Mouse (Mus musculus): ENCODE data around the gene Dapk2.
"Not testable (repeated sequence)": the region's sequence is repeated elsewhere in the genome, so short reads cannot be mapped to it uniquely, and the experiment has no call there.

The Dapk2 gene

GRCm38 (mm10) chr9:66276062-66276461 lies 118.0 kb downstream of the Dapk2 start:
- DNase-seq (ENCODE audit: low spot score), result no peak

DNA sequence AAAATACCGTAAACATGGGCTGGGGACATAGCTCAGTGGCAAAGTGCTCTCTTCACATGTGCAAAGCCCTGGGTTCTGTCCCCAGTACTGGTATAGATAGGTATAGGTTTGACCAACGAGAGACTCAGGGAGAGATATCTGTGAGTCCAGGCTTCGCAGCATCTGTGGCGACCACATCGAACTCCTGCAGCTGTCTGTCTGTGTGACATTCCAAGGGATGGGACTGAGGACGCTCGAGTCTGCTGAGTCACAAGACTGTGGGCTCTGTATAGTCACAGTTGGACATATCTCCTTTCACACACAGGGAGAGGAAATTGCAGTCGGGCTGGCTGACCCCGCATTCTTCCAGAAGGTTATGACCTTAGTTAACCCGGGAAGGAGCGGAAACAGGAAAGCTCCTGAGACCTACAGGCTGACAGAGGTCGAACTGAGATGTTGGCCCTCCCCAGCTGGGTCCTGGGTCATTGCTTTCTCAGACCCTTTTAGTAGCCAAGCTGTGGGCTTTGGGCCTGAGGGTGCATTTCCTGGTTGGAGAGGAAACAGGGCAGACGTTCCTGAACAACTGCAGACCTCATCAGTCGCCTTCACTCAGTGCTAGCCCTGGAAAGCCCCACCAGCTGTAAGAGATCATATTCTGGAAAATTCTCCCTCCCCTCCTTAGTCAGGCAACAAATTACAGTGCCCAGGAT lies 118.8 kb downstream of the Dapk2 start:
- no peak for DNase-seq (ENCODE audit: low spot score)

DNA sequence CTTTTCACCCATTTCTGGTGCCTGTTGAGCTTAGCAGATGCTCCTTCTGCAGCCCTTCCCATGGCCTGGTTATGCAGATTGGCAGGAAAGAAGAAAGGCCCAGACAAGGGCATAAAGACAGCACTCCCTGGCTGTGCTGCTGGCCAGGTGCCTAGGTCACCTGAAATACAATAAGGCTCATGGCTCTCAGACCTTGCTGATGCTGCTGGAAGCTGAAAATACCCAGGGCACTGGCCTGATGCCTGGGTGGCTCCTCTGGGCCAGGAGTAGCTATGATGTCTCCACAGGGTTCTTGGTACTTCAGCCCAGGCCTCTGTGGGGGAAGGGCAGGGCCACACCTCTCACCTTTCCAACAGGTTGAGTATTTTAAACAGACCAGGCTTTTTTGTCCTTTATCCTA lies 121.6 kb downstream of the Dapk2 start:
- no peak for DNase-seq (ENCODE audit: low spot score)

DNA sequence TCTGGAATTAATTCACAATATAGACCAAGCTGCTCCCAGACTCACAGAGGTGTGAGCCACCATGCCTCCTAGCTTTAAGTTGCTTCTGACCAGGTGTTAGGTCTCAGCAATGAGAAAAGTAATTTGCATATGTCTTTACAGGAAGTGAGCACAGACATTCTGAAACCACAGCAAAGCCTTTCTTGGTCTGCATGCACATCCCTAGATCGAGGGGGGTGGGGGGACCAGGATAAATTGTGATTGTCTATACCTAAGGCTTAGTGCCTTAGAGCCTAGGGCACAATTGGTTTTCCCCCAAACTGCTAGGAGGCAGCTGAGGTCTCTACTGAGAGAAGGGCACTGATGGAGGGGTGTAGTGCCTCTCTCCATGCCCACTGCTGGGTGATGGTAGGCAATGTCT lies 122.5 kb downstream of the Dapk2 start:
- no peak for DNase-seq (ENCODE audit: low spot score)

DNA sequence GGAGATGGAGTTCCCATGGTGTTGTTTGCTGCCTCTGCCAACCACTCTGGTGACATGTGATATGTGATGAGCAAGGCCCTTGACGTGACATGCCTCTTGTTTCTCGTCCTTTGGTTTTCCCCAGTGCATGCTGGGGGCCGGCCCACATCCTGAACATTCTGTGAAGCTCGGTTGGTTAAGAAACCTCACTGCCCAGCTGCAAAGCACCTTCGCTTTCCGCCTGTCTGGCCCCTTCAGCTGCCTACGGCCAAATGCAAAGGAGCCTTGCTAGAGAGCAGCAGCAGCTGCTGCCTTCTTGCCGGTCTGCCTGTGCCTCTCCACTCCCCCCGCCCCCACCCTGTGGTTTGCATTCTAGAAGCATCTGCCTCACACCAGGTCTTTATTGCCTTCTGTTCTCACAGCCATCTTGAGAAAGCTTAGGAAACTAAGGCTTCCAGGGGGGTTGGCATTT lies 123.5 kb downstream of the Dapk2 start:
- DNase-seq (ENCODE audit: low spot score), result no peak

DNA sequence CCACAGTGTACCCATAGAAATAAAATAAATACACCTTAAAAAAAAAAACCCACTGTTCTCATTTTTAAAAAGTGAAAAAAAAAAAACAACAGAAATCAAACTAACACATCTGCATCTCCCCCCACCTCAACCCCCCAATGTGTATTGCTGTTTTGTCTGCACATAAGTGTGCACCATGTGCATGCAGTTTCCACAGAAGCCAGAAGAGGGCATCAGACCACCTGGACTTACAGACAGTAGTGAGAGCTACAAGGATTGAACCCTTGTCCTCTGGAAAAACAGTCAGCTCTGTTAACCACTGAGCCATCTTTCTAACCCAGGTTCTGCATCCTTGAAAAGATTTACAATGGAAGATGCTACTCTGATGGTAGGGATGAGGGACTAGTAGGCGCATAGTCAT lies 124.6 kb downstream of the Dapk2 start:
- no peak for DNase-seq (ENCODE audit: low spot score)

DNA sequence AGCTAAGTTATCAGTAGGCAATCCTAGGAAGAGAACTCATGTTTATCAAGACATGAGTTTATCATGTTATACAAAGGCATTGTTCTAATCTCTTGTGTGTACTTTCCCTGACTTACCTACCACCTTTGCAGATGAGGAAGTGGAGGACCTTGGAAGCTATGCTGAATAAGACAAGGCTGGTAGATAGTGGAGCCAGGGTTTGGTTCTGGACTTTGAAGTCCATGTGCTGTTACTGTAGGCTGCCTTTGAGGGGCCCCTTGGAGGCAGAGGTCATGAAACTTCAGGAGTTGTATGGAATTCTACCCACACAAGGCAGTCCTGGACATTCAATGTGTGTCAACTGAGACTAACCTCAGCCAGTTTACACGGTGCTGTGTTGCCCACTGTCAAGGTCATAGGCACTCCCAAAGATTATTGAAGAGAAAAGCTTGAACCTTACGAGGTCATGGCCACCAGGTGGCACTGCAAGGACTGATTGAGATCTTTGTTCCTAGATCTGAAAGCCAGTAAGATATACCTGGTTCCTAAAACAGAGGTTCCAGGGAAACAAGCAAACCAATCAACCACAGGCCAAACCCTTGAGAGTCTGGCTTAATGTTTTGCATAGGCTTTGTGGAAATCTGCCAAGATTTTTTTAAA lies 125.7 kb downstream of the Dapk2 start:
- DNase-seq (ENCODE audit: low spot score), result no peak

DNA sequence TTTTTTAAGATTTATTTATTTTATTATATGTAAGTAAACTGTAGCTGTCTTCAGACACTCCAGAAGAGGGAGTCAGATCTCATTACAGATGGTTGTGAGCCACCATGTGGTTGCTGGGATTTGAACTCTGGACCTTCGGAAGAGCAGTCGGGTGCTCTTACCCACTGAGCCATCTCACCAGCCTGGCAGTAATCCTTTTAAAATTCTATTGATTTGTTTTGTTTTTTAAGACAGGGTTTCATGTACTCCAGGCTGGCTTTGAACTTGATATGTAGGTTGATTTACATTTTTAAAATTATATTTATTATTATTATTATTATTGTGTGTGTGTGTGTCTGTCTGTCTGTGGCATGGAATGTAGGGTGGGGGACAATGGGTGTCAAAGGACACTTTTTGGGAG lies 127.2 kb downstream of the Dapk2 start:
- not testable (repeated sequence) for DNase-seq (ENCODE audit: low spot score)

- no peak for DNase-seq (ENCODE audit: low spot score)
Measured at GRCm38 (mm10) chr9:66285901-66286300, 127.9 kb downstream of the Dapk2 start.

DNA sequence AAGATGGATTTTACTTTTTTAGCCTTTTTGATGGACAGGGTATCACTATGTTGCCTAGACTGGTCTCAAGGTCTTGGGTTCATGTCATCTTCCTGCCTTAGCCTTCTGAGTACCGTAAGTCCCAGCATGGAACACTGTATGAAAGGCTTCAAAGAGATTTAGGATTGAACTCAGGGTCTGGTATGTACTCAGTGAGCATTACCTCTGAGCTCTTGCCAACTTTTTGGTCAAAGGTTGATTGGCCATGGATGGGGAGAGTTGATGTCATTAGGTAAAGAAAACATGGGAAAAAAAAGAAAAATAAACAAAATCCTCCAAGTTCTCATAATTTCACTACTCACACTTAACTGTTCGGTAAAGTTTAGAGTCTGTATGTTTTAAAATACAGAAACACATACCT lies 132.7 kb downstream of the Dapk2 start:
- DNase-seq (ENCODE audit: low spot score), result no peak

DNA sequence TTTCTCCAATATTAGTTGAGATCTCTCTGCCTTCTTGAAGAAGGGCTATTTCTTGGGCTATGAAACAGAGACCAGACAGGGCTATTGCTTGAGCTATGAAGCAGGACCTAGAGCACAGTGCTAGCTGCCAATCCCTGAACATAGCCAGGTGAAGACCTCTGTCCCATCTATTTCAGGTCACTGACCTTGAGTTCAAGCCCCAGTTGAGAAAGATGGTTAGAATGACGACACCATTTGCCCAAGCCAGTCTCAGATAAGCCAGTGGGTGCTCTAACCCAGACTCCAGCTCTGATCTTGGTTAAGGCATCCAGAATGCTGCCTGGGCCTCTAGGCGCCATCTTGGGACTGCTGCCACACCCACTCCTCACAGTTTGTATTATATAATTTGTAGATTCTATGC lies 135.3 kb downstream of the Dapk2 start:
- DNase-seq (ENCODE audit: low spot score), result no peak

- no peak for DNase-seq (ENCODE audit: low spot score)
Measured at GRCm38 (mm10) chr9:66294227-66294626, 136.2 kb downstream of the Dapk2 start.

- no peak for DNase-seq (ENCODE audit: low spot score)
Measured at GRCm38 (mm10) chr9:66294980-66295410, 137.0 kb downstream of the Dapk2 start.

DNA sequence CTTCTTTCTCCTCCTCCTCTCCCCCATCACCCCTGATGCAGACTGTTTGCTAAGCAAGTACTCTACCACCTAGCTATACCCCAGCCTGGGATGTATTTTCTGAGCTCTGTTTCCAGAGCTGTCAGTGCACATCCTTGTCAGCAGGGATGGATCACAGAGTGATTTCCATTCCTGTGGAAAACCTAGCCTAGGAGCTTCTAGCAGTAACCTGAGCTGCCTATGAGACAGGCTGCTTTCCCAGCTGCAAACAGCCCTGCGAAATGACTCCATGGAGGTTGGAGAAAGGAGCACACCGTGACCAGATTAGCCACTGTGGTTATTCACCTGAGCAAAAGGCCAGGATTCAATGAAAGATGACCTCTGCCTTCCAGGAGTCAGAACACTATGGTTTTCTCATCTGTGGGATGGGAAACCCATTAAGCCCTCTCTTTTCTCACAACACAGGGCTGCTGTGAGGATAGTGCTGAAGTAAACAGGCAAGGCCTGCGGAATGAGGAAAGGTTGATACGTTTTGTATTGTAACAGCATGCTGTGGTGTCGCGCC lies 137.6 kb downstream of the Dapk2 start:
- no peak for DNase-seq (ENCODE audit: low spot score)

DNA sequence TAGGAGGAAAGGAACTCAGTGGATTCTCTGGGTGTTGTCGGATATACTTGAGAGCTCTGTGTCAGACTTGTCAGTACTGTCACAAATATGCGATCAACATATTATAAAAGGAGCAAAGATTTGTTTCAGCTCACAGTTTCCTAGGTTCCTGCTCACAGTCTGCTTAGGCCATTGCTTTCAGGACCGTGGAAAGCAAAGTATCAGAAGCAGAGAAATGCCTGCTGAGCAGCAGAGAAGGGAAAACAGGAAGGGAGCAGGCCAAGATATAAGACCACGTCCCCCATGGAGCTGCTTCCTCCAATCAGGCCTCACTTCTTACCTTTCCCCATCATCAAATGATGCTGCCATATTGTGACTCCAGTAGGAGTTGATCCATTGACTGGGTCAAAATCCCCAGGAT lies 140.8 kb downstream of the Dapk2 start:
- no peak for DNase-seq (ENCODE audit: low spot score)

DNA sequence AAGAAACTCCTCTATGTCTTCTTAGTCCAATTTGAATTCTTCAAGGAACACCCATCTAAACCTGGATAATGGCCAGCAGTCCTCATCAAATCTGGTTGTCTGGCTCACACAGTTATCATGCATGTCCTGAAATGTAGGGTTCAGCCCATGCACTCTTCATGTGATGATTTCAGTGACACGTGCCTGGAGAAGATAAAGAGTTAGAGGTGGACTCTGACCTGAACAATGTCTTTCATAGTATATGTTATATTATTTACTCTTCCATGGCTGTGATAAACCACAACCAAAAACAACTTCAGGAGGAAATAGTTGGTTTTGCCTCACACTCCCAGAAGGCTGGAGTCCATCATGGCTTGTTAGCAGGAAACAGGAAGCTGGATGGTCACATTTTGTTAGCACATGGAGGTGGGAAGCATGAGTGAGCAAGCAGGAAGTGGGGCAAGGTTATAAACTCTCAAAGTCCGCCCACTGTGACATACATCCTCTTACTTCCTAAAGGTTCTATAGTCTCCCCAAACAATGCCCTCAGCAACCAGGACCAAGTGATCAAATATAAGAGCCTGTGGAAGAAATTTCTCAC lies 142.5 kb downstream of the Dapk2 start:
- DNase-seq (ENCODE audit: low spot score), result no peak

- DNase-seq (ENCODE audit: low spot score), result no peak
Measured at GRCm38 (mm10) chr9:66304320-66305090, 146.5 kb downstream of the Dapk2 start.

DNA sequence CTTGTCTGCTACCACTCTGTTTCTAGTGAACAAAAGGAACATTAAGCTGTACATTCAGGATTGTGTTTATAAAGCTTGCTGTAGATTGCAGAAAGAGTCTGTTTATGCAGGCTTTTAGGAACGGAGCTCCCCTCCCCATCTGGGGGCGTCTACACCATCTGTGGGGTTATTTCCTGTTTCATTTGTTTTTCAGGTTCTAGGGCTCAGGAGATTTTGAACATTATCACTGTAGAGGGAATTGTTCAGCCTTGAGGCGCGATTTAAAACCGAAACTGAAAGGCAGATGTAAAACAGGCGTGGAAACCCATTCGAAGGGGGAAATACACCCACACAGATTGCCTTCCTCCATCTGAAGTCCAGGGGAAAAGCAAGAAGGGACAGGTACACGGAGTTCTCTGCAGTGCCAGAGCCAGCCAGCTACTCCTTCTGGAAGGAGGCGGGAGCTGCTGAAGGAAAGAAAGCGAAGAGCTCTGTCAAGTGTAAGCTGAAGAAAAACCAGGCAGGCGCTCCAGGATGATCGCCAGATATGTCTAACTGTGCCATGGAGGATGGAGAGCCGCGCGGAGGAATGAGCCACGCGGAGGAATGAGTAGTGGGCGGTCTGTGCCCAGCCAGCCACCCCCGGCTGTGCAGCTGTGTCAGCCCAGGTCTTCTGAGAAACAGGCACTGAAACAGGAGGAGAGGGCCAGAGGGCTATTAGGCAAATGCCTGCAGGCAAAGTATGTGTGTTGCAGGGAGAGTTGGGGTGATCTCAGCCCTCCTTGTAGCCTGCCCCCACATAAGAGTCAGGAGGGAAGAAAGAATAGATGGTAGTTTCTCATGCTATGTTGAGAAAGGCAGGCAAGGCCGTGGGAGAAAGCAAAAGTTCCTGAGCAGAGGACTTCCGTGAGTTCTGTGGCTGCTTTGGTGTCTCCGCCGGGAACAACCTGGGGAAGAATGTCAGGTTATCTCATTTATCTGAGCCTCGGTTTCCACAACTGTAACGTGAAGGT lies 147.4 kb downstream of the Dapk2 start:
- DNase-seq (ENCODE audit: low spot score), result peak; percentile 6

- DNase-seq (ENCODE audit: low spot score), result no peak
Measured at GRCm38 (mm10) chr9:66306414-66306813, 148.4 kb downstream of the Dapk2 start.

DNA sequence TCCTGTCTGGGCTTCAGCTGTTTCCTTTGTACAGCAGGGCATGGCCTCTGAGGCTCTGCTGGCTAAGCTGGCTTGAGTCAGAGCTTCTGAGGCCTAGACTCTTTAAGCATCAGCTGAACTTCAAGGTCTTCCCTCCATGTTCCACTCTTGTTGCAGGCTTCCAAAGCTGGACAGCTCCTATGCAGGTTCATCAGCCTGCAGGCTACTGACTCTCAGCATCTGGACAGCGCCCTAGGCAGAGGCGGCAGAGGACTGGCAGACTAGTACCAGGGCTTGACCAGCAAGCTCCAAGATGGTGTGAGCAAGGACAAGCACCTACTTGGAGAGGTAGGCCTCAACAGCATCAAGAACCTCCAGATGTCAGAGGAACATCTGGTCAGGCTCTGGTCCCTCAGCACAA lies 149.3 kb downstream of the Dapk2 start:
- DNase-seq (ENCODE audit: low spot score), result no peak

DNA sequence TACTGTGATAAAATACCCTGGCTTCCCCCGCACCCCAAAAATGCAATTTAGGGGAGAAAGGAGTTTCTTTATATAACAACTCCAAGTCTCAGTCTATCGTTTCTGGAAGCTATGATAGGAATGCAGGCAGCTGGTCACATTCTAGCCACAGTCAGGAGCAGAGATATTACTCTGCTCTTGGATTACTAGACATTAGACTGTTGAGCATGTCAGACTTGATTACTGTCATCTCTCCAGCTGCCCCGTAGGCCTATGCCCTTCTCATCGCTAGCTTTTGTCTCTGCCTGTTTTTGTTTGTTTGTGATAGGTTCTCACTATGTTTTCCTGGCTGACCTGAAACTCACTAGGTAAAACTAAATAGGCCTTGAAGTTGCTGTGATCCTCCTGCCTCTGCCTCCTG lies 150.7 kb downstream of the Dapk2 start:
- DNase-seq (ENCODE audit: low spot score), result no peak

All from ovary, postnatal 10 days (tissue).